Mouse (Mus musculus): ENCODE results near the gene Bnip3. TPM values are rescaled to one million over a fixed set of nuclear protein-coding genes. Genes with fewer than 3 reads are reported as not detected.

The Bnip3 gene
- total RNA-seq, 2 experiments from 2014 or later = 91.4 to 123 TPM

- intact Hi-C loops (cut with DNase I) = loop anchor here (10.0 kb wide), 1 partner anchor 357 kb away; no protein-coding TSS in a partner anchor
- DNase-seq = no peak
Observed at GRCm38 (mm10) chr7:138847316-138848027, 61.8 kb downstream of the Bnip3 start.

DNA sequence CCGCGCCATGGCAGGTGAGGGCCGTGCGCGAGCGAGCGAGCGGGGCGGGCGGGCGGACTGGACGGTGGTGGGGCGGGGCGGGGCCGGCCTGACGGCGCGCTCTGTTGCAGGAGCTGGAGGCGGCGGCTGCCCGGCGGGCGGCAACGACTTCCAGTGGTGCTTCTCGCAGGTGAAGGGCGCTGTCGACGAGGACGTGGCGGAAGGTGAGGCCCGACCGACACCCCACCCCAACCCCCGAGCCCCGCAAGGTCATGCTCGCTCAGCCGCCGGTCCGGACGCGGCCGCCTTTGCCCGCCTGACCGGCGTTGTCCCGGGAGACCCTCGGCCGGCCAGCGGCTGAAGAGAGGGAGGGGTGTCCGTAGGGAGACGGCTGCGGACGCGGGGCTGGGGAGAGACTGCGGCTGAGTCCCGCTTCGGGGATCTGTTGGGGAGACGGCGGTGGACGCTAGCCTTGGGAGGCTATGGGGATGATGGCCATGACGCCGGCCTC, 62.8 kb downstream of the Bnip3 start:
- intact Hi-C loops (cut with DNase I) = loop anchor here (10.0 kb wide), 1 partner anchor 358 kb away; no protein-coding TSS in a partner anchor
- peak in 1 of 2 experiments; percentile 66 for DNase-seq

GRCm38 (mm10) chr7:138845544-138846391, 63.6 kb downstream of the Bnip3 start, which contains the start of the genes Ppp2r2d and Mapk1ip1:
TSS of gene Ppp2r2d (plus strand) at chr7:138846079.
TSS of gene Mapk1ip1 (minus strand) at chr7:138846273.
- DNase-seq = peak; percentile 97 to 98
- intact Hi-C loops (cut with DNase I) = loop anchor here (10.0 kb wide), 1 partner anchor 359 kb away; no protein-coding TSS in a partner anchor

DNA sequence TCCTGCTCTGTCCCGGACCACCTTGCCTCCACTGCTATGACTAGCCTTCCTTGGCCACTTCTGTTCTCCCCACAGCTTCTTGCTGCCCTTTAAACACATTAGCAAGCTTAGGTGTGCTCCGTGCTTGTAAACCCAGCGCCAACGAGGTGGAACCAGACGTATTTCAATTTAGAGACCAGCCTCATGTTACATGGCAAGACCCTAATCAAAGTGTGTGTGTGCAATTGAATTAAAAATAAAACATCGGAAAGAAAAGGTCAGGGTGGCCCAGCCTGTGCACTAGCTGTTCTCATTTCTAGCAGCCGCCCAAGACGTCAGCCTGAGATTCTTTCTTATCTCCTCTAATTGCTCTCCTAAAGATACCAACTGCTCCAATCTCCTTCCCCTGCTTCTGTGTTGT, 64.2 kb downstream of the Bnip3 start:
- intact Hi-C loops (cut with DNase I) = loop anchor here (10.0 kb wide), 1 partner anchor 360 kb away; no protein-coding TSS in a partner anchor
- no peak for DNase-seq

- intact Hi-C loops (cut with DNase I) = loop anchor here (10.0 kb wide), 1 partner anchor 361 kb away; no protein-coding TSS in a partner anchor
Observed at GRCm38 (mm10) chr7:138843421-138843820, 65.9 kb downstream of the Bnip3 start.

DNA sequence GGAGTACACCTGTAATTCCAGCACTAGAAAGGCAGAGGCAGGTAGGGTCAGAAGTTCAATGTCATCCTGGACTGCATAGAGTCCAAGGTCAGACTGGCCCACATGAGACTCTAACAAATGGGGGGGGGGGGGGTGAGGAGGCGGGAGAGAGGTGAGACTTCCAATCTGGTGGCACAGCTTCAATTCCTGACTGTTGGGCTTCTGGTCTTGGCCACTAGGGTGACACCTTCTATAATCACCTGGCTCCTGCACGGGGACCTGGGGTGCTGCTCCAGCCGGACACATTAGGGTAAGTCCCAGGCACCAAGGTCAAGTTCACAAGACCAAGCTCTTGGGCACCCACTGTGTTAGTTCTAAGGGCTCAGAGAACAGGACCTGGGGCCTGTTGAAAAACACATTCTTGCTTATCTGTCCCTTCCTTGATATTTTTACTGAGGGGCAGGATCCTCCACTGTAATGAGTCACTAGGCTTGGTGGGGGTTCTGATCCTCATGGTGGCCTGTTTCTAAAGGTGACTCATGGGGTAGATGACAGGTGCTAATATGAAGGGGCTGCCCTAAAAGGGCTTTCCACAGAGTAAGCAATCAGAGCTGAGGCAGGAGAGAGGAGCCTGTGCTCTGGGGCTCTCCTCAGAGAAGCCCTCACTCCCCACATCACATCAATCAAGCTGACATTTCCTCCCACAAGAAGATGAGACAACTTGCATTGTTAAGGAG, 67.7 kb downstream of the Bnip3 start:
- intact Hi-C loops (cut with DNase I) = loop anchor here (10.0 kb wide), 1 partner anchor 363 kb away; no protein-coding TSS in a partner anchor
- no peak for DNase-seq

More at GRCm38 (mm10) chr7:138843421-138843820, 65.9 kb downstream of the Bnip3 start:
- no peak for DNase-seq

Other genes with a start within 250 kb of the Bnip3 start
- 10 to 100 TPM; 47.2 to 52.3 TPM for gene Ppp2r2d, start 63.4 kb downstream of the Bnip3 start, total RNA-seq (2021)
- 10 to 100 TPM; 17.6 to 19.2 TPM for gene Mapk1ip1, start 63.2 kb downstream of the Bnip3 start, total RNA-seq (2021)
- gene Jakmip3, start 31.2 kb upstream of the Bnip3 start, total RNA-seq (2021) = under 1 TPM in 1 of 2 experiments, not detected in 1; 0.19 TPM
- 1 to 10 TPM; 2.8 to 3.3 TPM for gene Dpysl4, start 176.5 kb upstream of the Bnip3 start, total RNA-seq (2021)

Measured in heart, postnatal 10 days (tissue).